Mouse (Mus musculus) bone marrow macrophage, adult 2 months (primary cell): ENCODE results near the gene Cib4.

ENCODE experiments used
- CTCF ChIP-seq: IDR thresholded peaks from 2 replicates; pipeline ENCODE4 v1.5.1; 2012; ENCODE audit warnings: low read depth, mild to moderate bottlenecking, low read length, moderate library complexity
- POLR2A ChIP-seq: IDR thresholded peaks from 2 replicates; pipeline ENCODE4 v1.6.1; 2012; ENCODE audit warnings: mild to moderate bottlenecking, low read depth, low read length, borderline replicate concordance

- TF ChIP-seq POLR2A (no peak), CTCF (no peak)
Observed at GRCm38 (mm10) chr5:30551022-30551638, 5.5 kb upstream of the Cib4 start.
